Mouse (Mus musculus) spleen, adult 2 months (tissue): ENCODE results near the gene Stxbp6.

Experiments used
- CTCF ChIP-seq: fragments of 200-500 bp; IDR thresholded peaks from 2 replicates; pipeline ENCODE4 v1.5.1; 2011; ENCODE audit warnings: mild to moderate bottlenecking, inconsistent platforms; ENCODE audit not compliant: insufficient read depth, insufficient read length, insufficient replicate concordance; ENCODE audit errors: extremely low read depth
- POLR2A ChIP-seq: fragments of 200-500 bp; IDR thresholded peaks from 2 replicates; pipeline ENCODE4 v1.6.1; 2011; ENCODE audit warnings: low read depth, low read length, inconsistent platforms

GRCm38 (mm10) chr12:45083145-45083475, 8.6 kb upstream of the Stxbp6 start:
- TF ChIP-seq POLR2A (no peak), CTCF (no peak)
